Mouse (Mus musculus): ENCODE results near the gene Tex2. TPM values are rescaled to one million over a fixed set of nuclear protein-coding genes. Genes with fewer than 3 reads are reported as not detected.
A peak's percentile ranks its signal among the peaks of the same experiment; 100 is the strongest.

Tex2 gene
- polyA plus RNA-seq, 1 experiment from 2014 or later = 11.5 TPM

DNA sequence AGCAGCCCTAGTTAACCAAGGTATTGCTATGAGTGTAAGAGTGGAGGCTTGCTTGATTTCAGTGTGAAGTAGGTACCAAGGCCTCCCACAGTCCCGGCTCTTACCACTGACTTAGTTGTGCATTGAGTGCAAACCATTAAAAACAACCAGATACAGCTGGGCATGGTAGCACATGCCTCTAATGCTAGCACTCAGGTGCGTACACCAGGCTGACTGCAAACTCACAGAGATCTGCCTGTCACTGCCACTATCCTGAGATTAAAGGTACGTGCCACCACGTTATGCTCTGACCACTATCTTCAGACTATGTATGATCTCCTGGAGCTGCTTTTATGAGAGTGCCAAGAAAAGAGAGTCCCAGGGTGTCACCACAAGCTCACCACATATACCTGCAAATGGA is 67.1 kb downstream of the Tex2 start:
- WGBS = 93% methylated on average over 4 of the region's 4 CpGs
- H3K4me1 ChIP-seq (replicated peaks; ENCODE audit: control insufficient read depth, insufficient read depth, low read length) = no peaks in the 10 kb centered on the region
- H3K27ac ChIP-seq (ENCODE audit: low read length) = no peak overlapping the region
- H3K9ac ChIP-seq (ENCODE audit: low read length) = no peak overlapping the region
- no peak overlapping the region for H3K4me2 ChIP-seq (ENCODE audit: low read depth, low read length)
- ATAC-seq (ENCODE audit: low read depth) = no peak
- no peaks in the 10 kb centered on the region for H3K27me3 ChIP-seq (ENCODE audit: control insufficient read depth, insufficient read depth, low read depth, low read length)
- H3K4me3 ChIP-seq (ENCODE audit: low read length) = no peak overlapping the region
- peaks cover 6% of the 10 kb centered on the region; the same call in 1 of the 2 replicates for H3K36me3 ChIP-seq (ENCODE audit: control insufficient read depth, insufficient read depth, low read length)
- no peaks in the 10 kb centered on the region for H3K9me3 ChIP-seq (ENCODE audit: control insufficient read depth, low read length)

DNA sequence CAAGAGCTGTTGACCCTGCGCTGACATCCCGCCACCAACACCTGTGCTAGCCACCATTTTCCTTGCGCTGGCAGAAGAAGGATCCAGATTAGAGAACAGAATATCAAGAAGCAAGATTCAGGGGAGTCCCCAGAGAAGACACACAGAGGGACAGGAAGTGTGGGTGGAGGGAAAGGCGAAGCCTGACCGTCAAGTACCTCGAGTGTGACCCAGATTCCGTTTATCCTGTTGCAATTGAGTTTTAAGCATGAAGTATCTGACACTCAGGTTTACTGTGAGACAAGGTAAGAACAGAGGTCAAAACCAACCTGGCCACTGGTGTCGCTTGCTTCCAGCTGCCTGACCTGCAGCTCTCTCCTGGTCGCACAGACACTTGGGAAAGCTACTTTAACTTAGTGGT is 68.3 kb downstream of the Tex2 start:
- peaks cover 6% of the 10 kb centered on the region; the same call in 1 of the 2 replicates for H3K36me3 ChIP-seq (ENCODE audit: control insufficient read depth, insufficient read depth, low read length)
- ATAC-seq (ENCODE audit: low read depth) = no peak
- 79% methylated on average over 9 of the region's 9 CpGs for WGBS

DNA sequence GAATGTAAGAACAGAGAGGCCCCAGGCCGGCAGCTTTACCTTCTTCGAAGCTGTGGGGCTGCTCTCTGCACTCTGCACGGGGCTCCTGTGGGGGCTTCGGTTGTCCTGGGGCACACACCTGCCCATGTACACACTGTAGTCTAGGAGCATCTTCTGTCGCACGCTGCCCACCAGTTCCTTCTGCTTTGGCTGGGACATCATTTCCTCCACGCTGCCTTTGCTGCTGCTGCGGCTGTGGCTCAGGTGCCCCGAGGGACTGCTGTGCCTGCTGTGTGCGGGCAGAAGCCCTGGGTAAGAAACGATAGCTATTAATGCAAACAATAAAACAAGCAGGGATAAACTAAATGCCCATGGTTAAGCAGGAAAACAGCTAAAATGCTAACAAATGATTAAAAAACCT is 69.1 kb downstream of the Tex2 start:
- 90% methylated on average over 11 of the region's 11 CpGs for WGBS

More for the DNA sequence above, 68.3 kb downstream of the Tex2 start:
- no peak overlapping the region for H3K4me2 ChIP-seq (ENCODE audit: low read depth, low read length)
- H3K27ac ChIP-seq (ENCODE audit: low read length) = no peak overlapping the region
- H3K9ac ChIP-seq (ENCODE audit: low read length) = no peak overlapping the region
- H3K9me3 ChIP-seq (ENCODE audit: control insufficient read depth, low read length) = no peaks in the 10 kb centered on the region
- no peaks in the 10 kb centered on the region for H3K4me1 ChIP-seq (replicated peaks; ENCODE audit: control insufficient read depth, insufficient read depth, low read length)
- H3K4me3 ChIP-seq (ENCODE audit: low read length) = no peak overlapping the region
- H3K27me3 ChIP-seq (ENCODE audit: control insufficient read depth, insufficient read depth, low read depth, low read length) = no peaks in the 10 kb centered on the region

DNA sequence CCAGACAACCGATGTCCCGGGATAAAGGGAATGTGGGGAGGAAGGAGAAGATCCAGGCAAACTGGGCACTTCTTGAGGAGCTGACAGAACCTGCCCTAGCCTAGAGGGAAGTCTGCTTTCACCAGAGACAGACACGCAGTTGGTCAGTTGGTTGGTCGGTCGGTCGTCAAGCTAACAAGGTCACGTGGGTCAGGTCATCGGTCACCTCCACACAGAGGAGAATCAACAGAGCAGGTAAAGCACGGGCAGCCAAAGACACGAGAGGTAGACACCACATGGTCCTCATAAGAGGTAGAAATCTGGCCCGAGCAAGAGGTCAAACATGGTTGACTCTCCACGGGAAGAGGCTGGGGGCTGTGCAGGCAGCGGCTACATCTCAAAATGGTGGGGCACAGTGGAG is 70.2 kb downstream of the Tex2 start:
- Histone ChIP-seq H3K4me1 (replicated peaks; ENCODE audit: control insufficient read depth, insufficient read depth, low read length) (no peaks in the 10 kb centered on the region), H3K9ac (ENCODE audit: low read length) (no peak overlapping the region), H3K4me3 (ENCODE audit: low read length) (no peak overlapping the region), H3K4me2 (ENCODE audit: low read depth, low read length) (no peak overlapping the region), H3K36me3 (ENCODE audit: control insufficient read depth, insufficient read depth, low read length) (peaks cover 6% of the 10 kb centered on the region; the same call in 1 of the 2 replicates), H3K27ac (ENCODE audit: low read length) (no peak overlapping the region), H3K27me3 (ENCODE audit: control insufficient read depth, insufficient read depth, low read depth, low read length) (no peaks in the 10 kb centered on the region), H3K9me3 (ENCODE audit: control insufficient read depth, low read length) (no peaks in the 10 kb centered on the region)
- WGBS = 81% methylated on average over 13 of the region's 13 CpGs
- no peak for ATAC-seq (ENCODE audit: low read depth)

More for the DNA sequence above, 69.1 kb downstream of the Tex2 start:
- H3K4me1 ChIP-seq (replicated peaks; ENCODE audit: control insufficient read depth, insufficient read depth, low read length) = no peaks in the 10 kb centered on the region
- H3K36me3 ChIP-seq (ENCODE audit: control insufficient read depth, insufficient read depth, low read length) = peaks cover 6% of the 10 kb centered on the region; the same call in 1 of the 2 replicates
- no peak overlapping the region for H3K4me2 ChIP-seq (ENCODE audit: low read depth, low read length)
- H3K9me3 ChIP-seq (ENCODE audit: control insufficient read depth, low read length) = no peaks in the 10 kb centered on the region
- no peak overlapping the region for H3K27ac ChIP-seq (ENCODE audit: low read length)
- no peak overlapping the region for H3K9ac ChIP-seq (ENCODE audit: low read length)
- no peak for ATAC-seq (ENCODE audit: low read depth)
- no peak overlapping the region for H3K4me3 ChIP-seq (ENCODE audit: low read length)
- H3K27me3 ChIP-seq (ENCODE audit: control insufficient read depth, insufficient read depth, low read depth, low read length) = no peaks in the 10 kb centered on the region

DNA sequence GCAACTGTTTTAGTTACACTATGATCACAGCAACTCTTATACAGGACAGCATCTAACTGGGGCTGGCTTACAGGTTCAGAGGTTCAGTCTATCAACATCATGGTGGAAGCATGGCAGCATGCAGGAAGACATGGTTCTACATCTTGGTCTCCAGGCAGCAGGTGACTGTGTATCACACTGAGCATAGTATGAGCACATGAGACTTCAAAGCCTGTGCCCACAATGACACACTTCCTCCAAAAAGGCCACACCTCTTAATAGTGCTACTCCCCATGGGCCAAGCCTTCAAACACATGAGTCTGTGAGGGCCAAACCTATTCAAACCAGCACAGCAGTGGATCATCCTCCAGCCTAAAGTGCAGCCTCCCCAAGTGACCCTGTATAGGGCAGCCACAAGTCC is 70.8 kb downstream of the Tex2 start:
- Histone ChIP-seq H3K36me3 (ENCODE audit: control insufficient read depth, insufficient read depth, low read length) (peaks cover 6% of the 10 kb centered on the region; the same call in 1 of the 2 replicates), H3K4me2 (ENCODE audit: low read depth, low read length) (no peak overlapping the region), H3K27ac (ENCODE audit: low read length) (no peak overlapping the region), H3K27me3 (ENCODE audit: control insufficient read depth, insufficient read depth, low read depth, low read length) (no peaks in the 10 kb centered on the region), H3K9ac (ENCODE audit: low read length) (no peak overlapping the region), H3K4me1 (replicated peaks; ENCODE audit: control insufficient read depth, insufficient read depth, low read length) (no peaks in the 10 kb centered on the region), H3K4me3 (ENCODE audit: low read length) (no peak overlapping the region), H3K9me3 (ENCODE audit: control insufficient read depth, low read length) (no peaks in the 10 kb centered on the region)
- no peak for ATAC-seq (ENCODE audit: low read depth)

DNA sequence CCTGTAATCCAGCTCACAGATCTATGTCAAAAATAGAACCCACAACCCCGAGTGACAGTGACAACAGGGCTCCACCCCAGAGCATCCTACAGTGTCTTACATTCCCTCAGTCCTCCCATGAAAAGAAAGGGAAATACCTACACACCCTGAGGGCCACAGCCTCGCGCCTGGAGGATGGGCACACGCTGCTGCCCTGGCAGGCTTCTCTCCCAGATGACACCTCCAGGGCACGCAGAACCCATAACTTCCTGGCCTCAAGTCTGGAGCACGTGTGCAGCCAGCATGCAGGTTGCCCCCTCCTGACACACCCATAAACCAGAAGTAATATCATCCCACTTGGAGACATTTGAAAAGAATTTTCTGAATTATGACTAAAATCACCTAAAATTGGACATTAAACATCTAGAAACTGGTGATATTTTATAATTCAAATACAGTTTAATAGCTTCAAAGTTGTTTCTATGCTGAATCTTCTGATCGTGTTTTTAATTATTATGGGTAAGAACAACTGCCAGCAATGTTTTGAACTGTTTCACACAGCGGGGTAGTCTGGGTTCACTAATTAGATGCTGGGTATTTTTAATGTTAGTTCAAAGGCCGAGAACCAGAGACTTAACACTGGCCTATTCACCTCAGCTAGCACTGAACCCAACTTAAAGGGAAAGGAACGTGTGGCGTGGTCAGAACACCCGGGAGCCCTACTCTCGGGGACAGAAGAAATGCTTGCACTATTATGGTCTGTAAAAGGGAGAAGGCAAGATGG is 72.5 kb downstream of the Tex2 start:
- Histone ChIP-seq H3K9me3 (ENCODE audit: control insufficient read depth, low read length) (no peaks in the 10 kb centered on the region), H3K9ac (ENCODE audit: low read length) (no peak overlapping the region), H3K4me3 (ENCODE audit: low read length) (no peak overlapping the region), H3K27me3 (ENCODE audit: control insufficient read depth, insufficient read depth, low read depth, low read length) (no peaks in the 10 kb centered on the region), H3K4me2 (ENCODE audit: low read depth, low read length) (no peak overlapping the region), H3K36me3 (ENCODE audit: control insufficient read depth, insufficient read depth, low read length) (peaks cover 2% of the 10 kb centered on the region; the same call in 1 of the 2 replicates), H3K4me1 (replicated peaks; ENCODE audit: control insufficient read depth, insufficient read depth, low read length) (no peaks in the 10 kb centered on the region), H3K27ac (ENCODE audit: low read length) (no peak overlapping the region)
- no peak for ATAC-seq (ENCODE audit: low read depth)
- 73% methylated on average over 13 of the region's 13 CpGs for WGBS

DNA sequence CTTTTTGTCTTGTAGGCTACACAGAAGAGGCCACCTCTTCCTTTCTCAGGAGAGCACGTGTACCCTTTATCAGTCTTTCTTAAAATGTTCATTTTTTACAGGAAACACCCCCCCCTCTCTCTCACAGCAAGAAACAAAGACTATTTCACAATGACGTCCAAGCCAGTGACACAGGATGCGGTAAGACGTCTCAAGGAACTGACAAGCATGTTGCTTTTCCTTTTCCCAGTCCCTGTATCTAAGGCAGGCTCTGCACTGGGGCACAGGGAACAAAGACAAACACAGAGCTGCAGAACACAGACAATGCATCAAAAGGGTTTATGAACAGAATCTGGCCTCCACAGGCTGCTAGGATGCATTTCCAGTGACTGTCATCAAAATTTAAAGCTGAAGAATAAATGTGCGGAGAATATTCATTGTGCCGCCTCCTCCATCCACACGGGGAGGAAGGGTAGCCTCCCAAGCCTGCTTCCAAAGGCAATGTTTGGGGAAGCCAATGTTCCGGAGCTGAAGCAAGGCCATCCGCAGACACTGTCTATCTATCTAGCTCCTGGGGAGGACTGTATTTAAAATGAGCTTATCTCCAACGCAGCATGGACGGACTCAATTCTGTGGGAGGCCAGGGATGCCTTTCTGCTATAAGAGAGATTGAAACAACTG is 76.8 kb downstream of the Tex2 start:
- Histone ChIP-seq H3K4me3 (ENCODE audit: low read length) (no peak overlapping the region), H3K27ac (ENCODE audit: low read length) (0 out of 2 replicates have a peak overlapping the region, but pooled peaks have one; percentile 27), H3K4me2 (ENCODE audit: low read depth, low read length) (no peak overlapping the region), H3K9me3 (ENCODE audit: control insufficient read depth, low read length) (no peaks in the 10 kb centered on the region), H3K9ac (ENCODE audit: low read length) (no peak overlapping the region), H3K27me3 (ENCODE audit: control insufficient read depth, insufficient read depth, low read depth, low read length) (no peaks in the 10 kb centered on the region), H3K36me3 (ENCODE audit: control insufficient read depth, insufficient read depth, low read length) (peaks cover 3% of the 10 kb centered on the region; the same call in 1 of the 2 replicates), H3K4me1 (replicated peaks; ENCODE audit: control insufficient read depth, insufficient read depth, low read length) (no peaks in the 10 kb centered on the region)
- WGBS = 62% methylated on average over 11 of the region's 11 CpGs
- peak; percentile 45; the same call in 1 of the 2 replicates for ATAC-seq (ENCODE audit: low read depth)

DNA sequence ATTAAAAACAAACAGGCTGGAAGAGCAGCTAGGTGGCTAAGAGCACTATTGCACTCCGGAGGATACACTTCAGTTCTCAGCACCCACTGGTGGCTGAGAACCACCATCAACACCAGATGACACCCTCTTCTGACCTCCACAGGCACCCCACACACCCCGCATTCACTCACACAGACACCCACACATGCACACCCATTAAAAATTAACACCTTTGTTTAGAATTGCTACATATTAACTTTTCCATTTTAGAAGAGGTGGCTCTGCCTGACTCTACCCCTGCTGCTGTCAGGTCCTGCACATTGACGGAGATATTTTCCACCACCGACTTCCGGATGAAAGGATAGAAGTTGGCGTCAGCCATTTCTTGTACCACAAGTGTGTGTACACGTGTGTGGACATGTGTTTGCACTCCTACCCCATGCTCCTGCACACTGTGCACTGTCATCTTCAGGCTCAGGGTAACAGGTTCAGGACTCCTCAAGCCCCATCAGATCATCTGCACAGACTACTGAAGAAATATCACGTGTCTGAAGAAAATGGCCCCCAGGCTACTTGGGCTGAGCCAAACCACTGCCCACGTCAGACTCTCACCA is 77.5 kb downstream of the Tex2 start:
- no peak for ATAC-seq (ENCODE audit: low read depth)
- Histone ChIP-seq H3K27me3 (ENCODE audit: control insufficient read depth, insufficient read depth, low read depth, low read length) (no peaks in the 10 kb centered on the region), H3K4me1 (replicated peaks; ENCODE audit: control insufficient read depth, insufficient read depth, low read length) (no peaks in the 10 kb centered on the region), H3K9me3 (ENCODE audit: control insufficient read depth, low read length) (no peaks in the 10 kb centered on the region), H3K36me3 (ENCODE audit: control insufficient read depth, insufficient read depth, low read length) (peaks cover 3% of the 10 kb centered on the region; the same call in 1 of the 2 replicates), H3K4me3 (ENCODE audit: low read length) (no peak overlapping the region), H3K4me2 (ENCODE audit: low read depth, low read length) (no peak overlapping the region), H3K9ac (ENCODE audit: low read length) (no peak overlapping the region), H3K27ac (ENCODE audit: low read length) (0 out of 2 replicates have a peak overlapping the region, but pooled peaks have one; percentile 27)
- WGBS = 83% methylated on average over 9 of the region's 9 CpGs

DNA sequence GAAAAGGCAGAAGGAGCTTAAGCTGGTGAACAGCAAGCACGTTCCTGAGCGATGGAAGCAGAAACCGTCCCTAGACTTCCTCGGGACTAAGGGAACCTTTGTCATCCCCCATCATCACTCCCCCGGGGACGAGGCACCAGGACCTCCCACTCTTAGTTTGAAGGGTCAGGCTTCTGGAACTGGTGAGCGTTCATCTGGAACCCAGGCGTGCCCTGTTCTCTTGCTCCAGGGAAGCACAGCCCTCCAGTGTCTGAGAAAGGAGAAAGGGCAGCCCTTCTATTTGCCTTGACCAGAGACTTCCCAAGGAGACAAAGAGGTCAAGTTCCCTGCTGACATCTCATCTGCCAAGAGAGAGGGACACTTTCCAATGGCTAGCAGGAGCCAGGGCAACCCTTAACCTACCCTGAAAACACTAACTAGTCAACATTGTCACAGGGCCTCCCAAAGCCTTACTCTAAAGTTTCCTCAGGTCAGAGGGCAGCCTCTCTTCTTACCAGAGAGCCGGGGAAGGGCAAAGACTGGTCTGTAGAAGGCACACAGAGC is 80.9 kb downstream of the Tex2 start:
- no peak for ATAC-seq (ENCODE audit: low read depth)
- no peak overlapping the region for H3K4me2 ChIP-seq (ENCODE audit: low read depth, low read length)
- WGBS = 78% methylated on average over 9 of the region's 9 CpGs
- H3K27ac ChIP-seq (ENCODE audit: low read length) = no peak overlapping the region
- H3K9ac ChIP-seq (ENCODE audit: low read length) = no peak overlapping the region
- H3K36me3 ChIP-seq (ENCODE audit: control insufficient read depth, insufficient read depth, low read length) = peaks cover 3% of the 10 kb centered on the region; the same call in 1 of the 2 replicates
- no peak overlapping the region for H3K4me3 ChIP-seq (ENCODE audit: low read length)
- no peaks in the 10 kb centered on the region for H3K9me3 ChIP-seq (ENCODE audit: control insufficient read depth, low read length)
- H3K4me1 ChIP-seq (replicated peaks; ENCODE audit: control insufficient read depth, insufficient read depth, low read length) = no peaks in the 10 kb centered on the region
- no peaks in the 10 kb centered on the region for H3K27me3 ChIP-seq (ENCODE audit: control insufficient read depth, insufficient read depth, low read depth, low read length)

Measured in lung, embryonic 16.5 days (tissue).